Mouse (Mus musculus) myocyte (in vitro differentiated cells): ENCODE data around the gene Zbtb9.

Source experiments
- CEBPB ChIP-seq: IDR thresholded peaks from 2 replicates; pipeline ENCODE4 v1.6.1; 2011; ENCODE audit warnings: mild to moderate bottlenecking, moderate library complexity; ENCODE audit not compliant: poor library complexity, insufficient read depth, severe bottlenecking
- MAX ChIP-seq: IDR thresholded peaks from one replicate; pipeline ENCODE4 v1.6.1; 2011; ENCODE audit warnings: low read depth, mild to moderate bottlenecking, control low read depth
- MYOD1 ChIP-seq, 3 experiments: IDR thresholded peaks; one replicate each; pipeline ENCODE4 v1.6.1; 2011; ENCODE audit warnings: control low read depth in 2 of 3, low read depth in 2 of 3, mild to moderate bottlenecking in 2 of 3, moderate library complexity in 1 of 3; ENCODE audit not compliant: insufficient read length in 2 of 3, control insufficient read depth in 1 of 3
- MYOG ChIP-seq, 3 experiments: IDR thresholded peaks; one replicate each; pipeline ENCODE4 v1.6.1; 2011; ENCODE audit warnings: control low read depth in 2 of 3, low read depth in 2 of 3, mild to moderate bottlenecking in 2 of 3; ENCODE audit not compliant: insufficient read length in 2 of 3, control insufficient read depth in 1 of 3, insufficient read depth in 1 of 3
- POLR2A ChIP-seq: IDR thresholded peaks from one replicate; pipeline ENCODE4 v1.6.1; 2011; ENCODE audit warnings: low read depth, mild to moderate bottlenecking, control low read depth, moderate library complexity; ENCODE audit not compliant: insufficient read length
- POLR2AphosphoS2 ChIP-seq: IDR thresholded peaks from one replicate; pipeline ENCODE4 v1.6.1; 2011; ENCODE audit warnings: low read depth, control low read depth; ENCODE audit not compliant: insufficient read length
- TCF3 ChIP-seq: IDR thresholded peaks from one replicate; pipeline ENCODE4 v1.6.1; 2011; ENCODE audit warnings: low read depth, control low read depth; ENCODE audit not compliant: insufficient read length
- USF1 ChIP-seq: IDR thresholded peaks from one replicate; pipeline ENCODE4 v1.6.1; 2011; ENCODE audit warnings: low read depth, mild to moderate bottlenecking, control low read depth, moderate library complexity

GRCm38 (mm10) chr17:26970221-26970620, 2.7 kb upstream of the Zbtb9 start:
- no peak for TF ChIP-seq MAX
- no peak for TF ChIP-seq TCF3
- no peak for TF ChIP-seq POLR2A
- no peak for TF ChIP-seq POLR2AphosphoS2
- no peak for TF ChIP-seq MYOD1 (IDR thresholded peaks at IDR 0.05; ENCODE audit: control insufficient read depth in 1 of 3, insufficient read length in 2 of 3, low read depth in 2 of 3)
- TF ChIP-seq USF1, result no peak
- TF ChIP-seq MYOG (IDR thresholded peaks at IDR 0.05; ENCODE audit: control insufficient read depth in 1 of 3, insufficient read depth in 1 of 3, insufficient read length in 2 of 3, low read depth in 2 of 3), result no peak
- TF ChIP-seq CEBPB, result no peak
